Mouse (Mus musculus): Measurements from ENCODE around the gene Trim25.
"Not testable (repeated sequence)": the region's sequence is repeated elsewhere in the genome, so short reads cannot be mapped to it uniquely, and the experiment has no call there.

Gene Trim25

DNA sequence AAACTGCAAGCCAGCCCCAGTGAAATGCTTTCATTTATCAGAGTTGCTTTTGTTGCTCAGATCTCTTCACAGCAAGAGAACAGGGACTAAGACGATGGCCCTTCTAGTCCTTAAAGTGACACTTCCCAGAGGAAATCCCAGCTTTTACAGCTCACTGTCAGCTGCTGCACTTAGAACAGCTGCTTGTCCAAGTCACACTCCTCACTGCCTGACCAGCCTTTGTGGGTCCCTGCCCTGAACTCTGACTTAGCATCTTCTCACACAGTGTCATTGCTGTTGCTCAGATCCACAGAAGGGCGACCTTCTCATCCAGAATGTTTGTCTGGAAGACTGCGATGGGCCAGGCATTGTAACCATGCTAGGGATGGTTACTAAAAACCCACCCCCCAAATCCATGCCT is 26.4 kb downstream of the Trim25 start:
- Histone ChIP-seq H3K36me3 (ENCODE audit: control insufficient read depth, insufficient read depth, low read length, poor library complexity, severe bottlenecking) (peaks cover 4% of the 10 kb centered on the region; the same call in 1 of the 2 replicates), H3K27me3 (ENCODE audit: control insufficient read depth, insufficient read depth, low read length, poor library complexity, severe bottlenecking) (no peaks in the 10 kb centered on the region)
- no peak for DNase-seq (ENCODE audit: low read depth, low spot score)

DNA sequence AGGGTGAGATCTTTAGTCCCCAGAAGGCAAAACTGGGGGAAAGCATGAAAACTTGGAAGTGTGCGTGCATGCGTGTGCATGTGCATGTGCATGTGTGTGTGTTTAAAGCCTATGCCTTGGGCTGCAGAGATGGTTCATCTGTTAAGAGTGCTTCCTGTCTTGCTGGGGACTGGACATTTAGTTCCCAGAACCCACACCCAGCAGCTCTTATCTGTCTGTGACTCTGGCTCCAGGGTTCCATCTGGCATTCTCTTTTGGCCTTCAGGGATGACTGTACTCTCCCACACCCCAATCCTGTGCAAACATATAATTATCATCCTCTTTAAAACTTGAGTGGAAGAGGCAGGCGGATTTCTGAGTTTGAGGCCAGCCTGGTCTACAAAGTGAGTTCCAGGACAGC is 26.9 kb downstream of the Trim25 start:
- H3K36me3 ChIP-seq (ENCODE audit: control insufficient read depth, insufficient read depth, low read length, poor library complexity, severe bottlenecking) = peaks cover 4% of the 10 kb centered on the region; the same call in 1 of the 2 replicates
- no peak for DNase-seq (ENCODE audit: low read depth, low spot score)
- H3K27me3 ChIP-seq (ENCODE audit: control insufficient read depth, insufficient read depth, low read length, poor library complexity, severe bottlenecking) = no peaks in the 10 kb centered on the region

DNA sequence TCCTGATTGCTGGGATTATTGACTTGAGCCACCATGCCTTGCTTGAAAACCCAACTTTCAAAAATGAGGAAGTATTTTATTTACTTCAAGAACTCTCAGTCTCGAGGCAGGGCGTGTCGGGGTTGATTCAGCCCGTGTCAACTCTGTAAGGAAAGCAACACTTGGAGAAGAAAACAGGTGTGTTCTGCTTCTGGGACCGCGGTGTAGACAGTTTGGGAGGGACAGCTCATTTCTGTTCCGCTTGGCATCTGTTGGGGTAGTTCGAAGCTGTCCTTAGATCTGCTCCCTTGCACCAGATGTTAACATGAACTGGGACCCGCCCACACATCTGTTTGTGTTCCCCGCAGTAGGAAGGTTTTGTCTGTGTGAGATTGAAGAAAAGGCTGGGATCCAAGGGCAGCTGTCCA is 28.8 kb downstream of the Trim25 start:
- DNase-seq (ENCODE audit: low read depth, low spot score) = peak; percentile 86
- H3K27me3 ChIP-seq (ENCODE audit: control insufficient read depth, insufficient read depth, low read length, poor library complexity, severe bottlenecking) = no peaks in the 10 kb centered on the region
- no peaks in the 10 kb centered on the region for H3K36me3 ChIP-seq (ENCODE audit: control insufficient read depth, insufficient read depth, low read length, poor library complexity, severe bottlenecking)

DNA sequence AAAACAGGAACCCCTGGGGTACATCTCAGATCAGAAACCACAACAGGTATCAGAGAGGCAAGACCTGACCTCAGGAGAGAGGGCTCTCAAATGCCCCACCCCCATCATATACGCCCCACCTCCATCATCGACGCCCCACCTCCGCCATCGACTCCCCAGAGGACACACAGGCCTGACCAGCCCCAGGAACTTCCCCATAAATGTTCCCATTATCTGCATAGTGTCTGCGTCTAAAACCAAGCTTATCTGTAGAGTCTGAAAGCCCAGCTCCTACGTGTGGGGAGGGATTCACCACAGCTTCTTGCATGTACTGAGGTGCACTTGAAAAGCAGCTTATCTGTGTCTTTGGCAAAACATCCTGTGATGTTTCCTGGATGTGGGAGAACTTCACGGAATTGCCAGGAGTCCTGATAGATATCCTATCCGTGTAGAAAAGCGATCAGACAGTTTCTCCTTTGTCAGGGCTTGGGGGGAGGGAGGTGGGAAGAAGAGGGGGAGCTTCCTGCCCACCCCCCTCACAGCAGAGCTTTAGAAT is 29.8 kb downstream of the Trim25 start:
- no peaks in the 10 kb centered on the region for H3K27me3 ChIP-seq (ENCODE audit: control insufficient read depth, insufficient read depth, low read length, poor library complexity, severe bottlenecking)
- no peaks in the 10 kb centered on the region for H3K36me3 ChIP-seq (ENCODE audit: control insufficient read depth, insufficient read depth, low read length, poor library complexity, severe bottlenecking)
- DNase-seq (ENCODE audit: low read depth, low spot score) = peak; percentile 87

DNA sequence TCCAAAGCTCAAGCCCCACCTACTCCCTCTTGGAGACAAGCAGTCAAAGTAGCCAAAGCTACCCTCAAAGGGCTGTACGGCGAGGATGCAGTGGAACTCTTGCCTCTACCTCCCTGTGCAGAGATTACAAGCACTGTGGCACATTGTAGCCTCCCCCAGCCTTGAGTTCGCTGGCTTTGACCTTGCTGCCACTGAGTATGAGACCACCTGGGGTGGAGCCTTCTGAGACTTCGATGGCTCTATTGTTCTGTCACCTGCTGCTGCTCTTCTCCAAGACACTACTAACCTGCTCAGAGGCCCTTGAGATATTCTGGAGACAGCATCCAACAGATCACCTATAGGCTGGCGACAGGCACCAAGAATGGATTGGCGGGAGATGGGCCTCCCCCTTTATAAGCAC is 31.4 kb downstream of the Trim25 start:
- no peaks in the 10 kb centered on the region for H3K27me3 ChIP-seq (ENCODE audit: control insufficient read depth, insufficient read depth, low read length, poor library complexity, severe bottlenecking)
- no peak for DNase-seq (ENCODE audit: low read depth, low spot score)
- H3K36me3 ChIP-seq (ENCODE audit: control insufficient read depth, insufficient read depth, low read length, poor library complexity, severe bottlenecking) = no peaks in the 10 kb centered on the region

DNA sequence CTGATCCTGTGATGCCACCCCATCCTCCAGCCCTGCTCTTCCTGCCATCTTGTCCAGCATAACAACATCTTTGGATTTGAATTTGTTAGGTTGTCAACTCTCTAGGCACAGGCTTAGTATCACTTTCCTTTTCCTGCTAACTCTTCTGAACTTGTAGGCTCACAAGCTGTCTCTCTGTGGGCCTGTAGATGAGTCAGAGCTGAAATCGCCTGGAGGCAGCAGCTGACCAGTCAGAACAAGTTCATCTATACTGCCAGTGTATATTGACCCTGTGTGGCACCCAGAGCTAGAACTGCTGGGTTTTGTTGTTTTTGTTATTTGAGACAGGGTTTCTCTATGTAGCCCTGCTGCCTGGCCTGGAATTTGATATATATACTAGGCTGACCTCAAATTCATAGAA is 32.0 kb downstream of the Trim25 start:
- H3K36me3 ChIP-seq (ENCODE audit: control insufficient read depth, insufficient read depth, low read length, poor library complexity, severe bottlenecking) = no peaks in the 10 kb centered on the region
- no peaks in the 10 kb centered on the region for H3K27me3 ChIP-seq (ENCODE audit: control insufficient read depth, insufficient read depth, low read length, poor library complexity, severe bottlenecking)

DNA sequence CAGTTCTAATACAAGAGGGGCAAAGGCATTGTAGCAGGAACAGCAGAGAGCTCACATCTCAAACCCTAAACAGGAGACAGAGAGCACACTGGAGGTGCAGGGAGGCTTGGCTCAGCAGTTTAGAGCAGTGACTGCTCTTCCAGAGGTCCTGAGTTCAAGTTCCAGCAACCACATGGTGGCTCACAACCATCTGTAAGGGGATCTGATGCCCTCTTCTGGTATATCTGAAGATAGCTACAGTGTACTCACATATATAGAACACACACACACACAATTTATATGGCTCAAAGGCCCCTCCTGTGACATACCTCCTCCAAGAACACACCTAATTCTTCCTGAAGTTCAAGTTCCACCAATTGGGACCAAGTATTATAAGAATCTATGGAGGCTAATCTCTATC is 35.4 kb downstream of the Trim25 start:
- Histone ChIP-seq H3K36me3 (ENCODE audit: control insufficient read depth, insufficient read depth, low read length, poor library complexity, severe bottlenecking) (no peaks in the 10 kb centered on the region), H3K27me3 (ENCODE audit: control insufficient read depth, insufficient read depth, low read length, poor library complexity, severe bottlenecking) (no peaks in the 10 kb centered on the region)
- peak; percentile 20 for DNase-seq (ENCODE audit: low read depth, low spot score)

More for the DNA sequence above, 32.0 kb downstream of the Trim25 start:
- no peak for DNase-seq (ENCODE audit: low read depth, low spot score)

DNA sequence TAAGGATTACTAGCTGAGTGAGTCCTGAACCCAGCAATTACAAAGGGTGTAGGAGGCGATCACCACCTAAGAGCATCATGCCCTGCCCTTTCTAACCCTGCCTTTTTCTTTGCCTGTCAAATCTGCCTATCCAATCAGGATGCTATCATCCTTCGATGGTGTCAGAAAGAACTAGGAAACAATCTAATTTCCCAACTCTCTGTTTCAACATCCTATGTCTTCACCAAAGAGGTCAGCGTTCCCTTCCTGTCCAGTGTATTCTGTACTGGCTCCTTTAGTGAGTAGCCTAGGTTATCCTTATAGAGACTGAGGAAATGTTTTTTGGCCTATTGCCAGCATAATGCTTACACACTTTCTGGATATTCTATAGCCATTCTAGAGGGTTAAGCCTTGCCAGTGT is 36.4 kb downstream of the Trim25 start:
- no peaks in the 10 kb centered on the region for H3K27me3 ChIP-seq (ENCODE audit: control insufficient read depth, insufficient read depth, low read length, poor library complexity, severe bottlenecking)

DNA sequence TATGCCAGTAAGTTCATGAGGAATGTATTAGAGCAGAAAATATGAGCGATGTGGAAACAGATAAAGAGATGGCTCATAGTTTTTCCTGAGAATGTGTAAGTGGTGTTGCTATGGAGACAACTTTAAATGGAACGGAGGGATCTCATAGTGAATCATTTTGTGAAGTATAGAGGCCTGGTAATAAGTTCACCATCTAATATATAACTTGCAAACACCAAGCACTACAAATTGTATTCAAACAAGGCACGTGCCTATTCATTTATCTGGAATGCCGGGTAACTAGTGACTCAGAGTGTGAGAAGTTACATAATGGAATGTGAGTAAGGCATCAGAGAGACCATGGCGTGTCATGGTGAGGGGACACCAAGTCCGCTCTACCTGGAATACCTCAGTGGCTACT is 39.3 kb downstream of the Trim25 start:
- DNase-seq (ENCODE audit: low read depth, low spot score) = no peak
- Histone ChIP-seq H3K36me3 (ENCODE audit: control insufficient read depth, insufficient read depth, low read length, poor library complexity, severe bottlenecking) (peaks cover 9% of the 10 kb centered on the region; the same call in 1 of the 2 replicates), H3K27me3 (ENCODE audit: control insufficient read depth, insufficient read depth, low read length, poor library complexity, severe bottlenecking) (no peaks in the 10 kb centered on the region)

More for the DNA sequence above, 36.4 kb downstream of the Trim25 start:
- no peak for DNase-seq (ENCODE audit: low read depth, low spot score)
- 0 out of 2 replicates have a peak, but pooled peaks cover 5% of the 10 kb centered on the region for H3K36me3 ChIP-seq (ENCODE audit: control insufficient read depth, insufficient read depth, low read length, poor library complexity, severe bottlenecking)

DNA sequence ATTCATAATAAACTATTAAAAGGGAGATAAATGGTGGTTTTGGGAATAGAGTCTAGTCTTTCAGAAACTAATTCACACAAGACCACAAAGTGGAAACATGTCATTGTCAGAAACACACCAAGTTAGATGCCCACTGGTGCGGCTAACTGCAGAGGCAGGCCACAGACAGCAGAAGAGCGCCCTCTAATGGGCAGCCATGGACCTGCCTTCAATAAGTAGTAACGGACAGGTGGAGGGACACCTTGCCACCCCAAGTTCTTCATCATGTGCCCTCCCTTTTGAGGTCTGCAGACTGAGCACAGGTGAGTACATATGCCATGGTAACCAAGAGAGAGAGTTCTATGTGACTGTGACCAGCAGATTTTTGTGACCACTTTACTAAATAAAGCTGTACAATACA is 40.1 kb downstream of the Trim25 start:
- H3K36me3 ChIP-seq (ENCODE audit: control insufficient read depth, insufficient read depth, low read length, poor library complexity, severe bottlenecking) = peaks cover 9% of the 10 kb centered on the region; the same call in 1 of the 2 replicates
- no peaks in the 10 kb centered on the region for H3K27me3 ChIP-seq (ENCODE audit: control insufficient read depth, insufficient read depth, low read length, poor library complexity, severe bottlenecking)
- DNase-seq (ENCODE audit: low read depth, low spot score) = peak; percentile 90

DNA sequence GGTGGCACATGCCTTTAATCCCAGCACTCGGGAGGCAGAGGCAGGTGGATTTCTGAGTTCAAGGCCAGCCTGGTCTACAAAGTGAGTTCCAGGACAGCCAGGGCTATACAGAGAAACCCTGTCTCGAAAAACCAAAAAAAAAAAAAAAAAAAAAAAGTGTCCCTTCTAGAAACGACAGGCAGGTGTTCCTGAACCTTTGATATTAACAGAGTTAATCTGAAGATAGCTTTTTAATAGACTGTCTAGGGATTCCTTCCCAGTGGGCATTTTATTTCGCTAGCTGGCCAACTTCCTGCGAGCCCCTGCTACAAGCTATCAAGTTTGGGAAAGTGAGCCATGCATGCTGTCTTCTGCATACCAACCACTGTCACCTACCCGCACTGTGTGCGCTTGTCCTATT is 41.9 kb downstream of the Trim25 start:
- H3K36me3 ChIP-seq (ENCODE audit: control insufficient read depth, insufficient read depth, low read length, poor library complexity, severe bottlenecking) = peaks cover 18% of the 10 kb centered on the region
- not testable (repeated sequence) for DNase-seq (ENCODE audit: low read depth, low spot score); H3K27me3 ChIP-seq (ENCODE audit: control insufficient read depth, insufficient read depth, low read length, poor library complexity, severe bottlenecking)

DNA sequence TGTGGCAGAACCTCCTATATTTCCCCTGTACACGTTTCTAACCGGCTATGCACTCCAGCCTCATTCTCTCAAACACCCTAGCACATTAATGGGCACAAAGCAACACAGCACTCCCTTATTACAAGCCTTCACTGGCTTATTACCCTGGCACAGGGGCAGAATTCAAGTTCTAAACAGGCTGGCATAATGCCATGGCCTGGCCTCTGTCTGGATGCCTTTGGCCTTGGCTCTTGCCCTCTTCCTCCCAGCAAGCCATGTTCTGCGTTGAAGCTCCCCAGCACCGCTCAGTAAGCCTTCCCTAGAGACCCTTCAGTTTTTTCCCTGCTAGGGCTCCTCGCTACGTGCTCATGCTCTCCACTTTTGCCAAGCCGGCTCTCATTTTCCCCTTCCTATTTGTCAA is 43.9 kb downstream of the Trim25 start:
- peaks cover 19% of the 10 kb centered on the region for H3K36me3 ChIP-seq (ENCODE audit: control insufficient read depth, insufficient read depth, low read length, poor library complexity, severe bottlenecking)

DNA sequence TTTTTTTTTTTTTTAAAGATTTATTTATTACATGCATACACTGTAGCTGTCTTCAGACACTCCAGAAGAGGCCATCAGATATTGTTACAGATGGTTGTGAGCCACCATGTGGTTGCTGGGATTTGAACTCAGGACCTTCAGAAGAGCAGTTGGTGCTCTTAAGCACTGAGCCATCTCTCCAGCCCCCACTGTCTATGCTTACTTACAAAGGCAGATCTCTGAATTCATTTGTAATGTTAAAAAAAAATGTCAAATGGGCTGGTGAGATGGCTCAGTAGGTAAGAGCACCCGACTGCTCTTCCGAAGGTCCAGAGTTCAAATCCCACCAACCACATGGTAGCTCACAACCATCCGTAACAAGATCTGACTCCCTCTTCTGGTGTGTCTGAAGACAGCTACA is 46.3 kb downstream of the Trim25 start:
- peaks cover 15% of the 10 kb centered on the region for H3K36me3 ChIP-seq (ENCODE audit: control insufficient read depth, insufficient read depth, low read length, poor library complexity, severe bottlenecking)
- DNase-seq (ENCODE audit: low read depth, low spot score); H3K27me3 ChIP-seq (ENCODE audit: control insufficient read depth, insufficient read depth, low read length, poor library complexity, severe bottlenecking): not testable (repeated sequence)

More for the DNA sequence above, 43.9 kb downstream of the Trim25 start:
- no peaks in the 10 kb centered on the region for H3K27me3 ChIP-seq (ENCODE audit: control insufficient read depth, insufficient read depth, low read length, poor library complexity, severe bottlenecking)
- no peak for DNase-seq (ENCODE audit: low read depth, low spot score)

DNA sequence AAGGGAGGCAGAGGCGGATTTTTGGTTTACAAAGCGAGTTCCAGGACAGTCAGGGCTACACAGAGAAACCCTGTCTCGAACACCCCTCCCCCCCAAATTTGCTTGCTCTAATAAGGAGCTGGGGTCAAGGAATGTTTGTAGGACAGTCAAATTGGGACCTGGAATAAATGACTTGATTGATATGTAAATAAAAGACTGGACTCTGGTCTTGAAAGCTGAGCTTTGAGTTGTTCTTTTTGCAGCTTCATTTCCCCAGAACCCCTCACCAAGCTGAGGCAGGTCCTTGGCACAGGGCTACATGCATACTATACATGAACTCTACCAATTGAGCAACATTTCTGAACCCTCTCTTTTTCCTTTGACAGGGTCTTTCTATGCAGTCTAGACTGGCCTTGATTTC is 46.8 kb downstream of the Trim25 start:
- no peak for DNase-seq (ENCODE audit: low read depth, low spot score)
- Histone ChIP-seq H3K27me3 (ENCODE audit: control insufficient read depth, insufficient read depth, low read length, poor library complexity, severe bottlenecking) (no peaks in the 10 kb centered on the region), H3K36me3 (ENCODE audit: control insufficient read depth, insufficient read depth, low read length, poor library complexity, severe bottlenecking) (peaks cover 13% of the 10 kb centered on the region)

DNA sequence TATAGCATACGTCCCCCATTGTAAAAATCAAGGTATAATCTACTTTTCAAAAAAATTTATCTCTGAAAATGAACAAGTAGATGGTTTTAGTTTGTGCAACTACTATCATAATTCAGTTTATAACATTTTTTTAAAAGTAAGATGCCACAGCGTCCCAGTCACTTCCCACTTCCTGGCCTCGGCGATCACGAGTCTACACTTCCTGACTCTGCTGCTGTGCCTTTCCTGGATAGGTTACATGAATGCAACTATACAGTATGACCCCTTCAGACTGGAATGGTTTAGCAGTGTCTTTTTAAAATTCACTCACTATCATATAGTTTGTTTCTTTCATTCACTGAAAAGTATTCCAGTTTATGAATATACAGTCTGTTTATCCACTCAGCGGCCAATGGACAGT is 52.6 kb downstream of the Trim25 start:
- Histone ChIP-seq H3K27me3 (ENCODE audit: control insufficient read depth, insufficient read depth, low read length, poor library complexity, severe bottlenecking) (no peaks in the 10 kb centered on the region), H3K36me3 (ENCODE audit: control insufficient read depth, insufficient read depth, low read length, poor library complexity, severe bottlenecking) (peaks cover 6% of the 10 kb centered on the region; the same call in 1 of the 2 replicates)
- DNase-seq (ENCODE audit: low read depth, low spot score) = no peak
